Mouse (Mus musculus): Measurements from ENCODE around the gene Cep41. TPM values are rescaled to one million over a fixed set of nuclear protein-coding genes. Genes with fewer than 3 reads are reported as not detected.

Gene Cep41
- total RNA-seq (2021) = 1 to 10 TPM; 7.2 to 7.4 TPM
- long read RNA-seq, experiment 1, partial matches to known transcripts = 0 of 3 reads
- long read RNA-seq, experiment 1, other reads (novel, unspliced or antisense) = 1 of 3 reads
- long read RNA-seq, experiment 2, transcript Cep41-201 (11 exons, 3,447 nt) = major isoform, 7 of 7 reads
- long read RNA-seq, experiment 2, partial matches to known transcripts = 0 of 7 reads
- long read RNA-seq, experiment 2, other reads (novel, unspliced or antisense) = 0 of 7 reads

GRCm38 (mm10) chr6:30693350-30693991 is at the start of gene Cep41:
Gene Cep41 (minus strand): TSS chr6:30693749.
- intact Hi-C loops (cut with DNase I) = no loop called here
- DNase-seq (ENCODE audit: low spot score in 2 of 2) = peak; percentile 97 to 98

GRCm38 (mm10) chr6:30739177-30739747 is 45.7 kb upstream of the Cep41 start:
- intact Hi-C loops (cut with DNase I) = no loop called here
- DNase-seq (ENCODE audit: low spot score in 2 of 2) = peak; percentile 30 to 45

- DNase-seq (ENCODE audit: low spot score in 2 of 2) = peak in 1 of 2 experiments; percentile 18
These were observed 45.0 kb upstream of the Cep41 start for GRCm38 (mm10) chr6:30738464-30739006.

GRCm38 (mm10) chr6:30737548-30738463 is 44.3 kb upstream of the Cep41 start:
- intact Hi-C loops (cut with DNase I) = loop anchor here (1.0 kb wide), 1 partner anchor 335 kb away; no protein-coding TSS in a partner anchor

More at GRCm38 (mm10) chr6:30738464-30739006, 45.0 kb upstream of the Cep41 start:
- intact Hi-C loops (cut with DNase I) = no loop called here

GRCm38 (mm10) chr6:30736864-30737547 is 43.5 kb upstream of the Cep41 start:
- peak; percentile 77 for DNase-seq (ENCODE audit: low spot score in 2 of 2)
- intact Hi-C loops (cut with DNase I) = loop anchor here (1.0 kb wide), 1 partner anchor 334 kb away; no protein-coding TSS in a partner anchor

More at GRCm38 (mm10) chr6:30737548-30738463, 44.3 kb upstream of the Cep41 start:
- DNase-seq (ENCODE audit: low spot score in 2 of 2) = peak; percentile 59 to 80

GRCm38 (mm10) chr6:30736372-30736762 is 42.8 kb upstream of the Cep41 start:
- DNase-seq (ENCODE audit: low spot score in 2 of 2) = no peak
- intact Hi-C loops (cut with DNase I) = no loop called here

- no peak for DNase-seq (ENCODE audit: low spot score in 2 of 2)
- intact Hi-C loops (cut with DNase I) = no loop called here
These were observed 42.3 kb upstream of the Cep41 start for GRCm38 (mm10) chr6:30735728-30736371.

- peak in 1 of 2 experiments; percentile 10 for DNase-seq (ENCODE audit: low spot score in 2 of 2)
- intact Hi-C loops (cut with DNase I) = no loop called here
These were observed 41.6 kb upstream of the Cep41 start for GRCm38 (mm10) chr6:30734988-30735727.

- no peak for DNase-seq (ENCODE audit: low spot score in 2 of 2)
- intact Hi-C loops (cut with DNase I) = no loop called here
These were observed 40.9 kb upstream of the Cep41 start for GRCm38 (mm10) chr6:30734465-30734864.

- DNase-seq (ENCODE audit: low spot score in 2 of 2) = no peak
- intact Hi-C loops (cut with DNase I) = no loop called here
These were observed 39.1 kb upstream of the Cep41 start for GRCm38 (mm10) chr6:30732571-30733130.

GRCm38 (mm10) chr6:30730301-30730971 is 36.9 kb upstream of the Cep41 start:
- intact Hi-C loops (cut with DNase I) = no loop called here
- DNase-seq (ENCODE audit: low spot score in 2 of 2) = no peak

- intact Hi-C loops (cut with DNase I) = no loop called here
- no peak for DNase-seq (ENCODE audit: low spot score in 2 of 2)
These were observed 29.8 kb upstream of the Cep41 start, which contains the start of gene Mest for GRCm38 (mm10) chr6:30723331-30723730. Gene Mest (plus strand): TSS chr6:30723547.

GRCm38 (mm10) chr6:30722385-30723164 is 29.0 kb upstream of the Cep41 start:
- no peak for DNase-seq (ENCODE audit: low spot score in 2 of 2)
- intact Hi-C loops (cut with DNase I) = no loop called here

GRCm38 (mm10) chr6:30716796-30717195 is 23.2 kb upstream of the Cep41 start:
- no peak for DNase-seq (ENCODE audit: low spot score in 2 of 2)
- intact Hi-C loops (cut with DNase I) = no loop called here

- DNase-seq (ENCODE audit: low spot score in 2 of 2) = no peak
- intact Hi-C loops (cut with DNase I) = no loop called here
These were observed 21.4 kb upstream of the Cep41 start for GRCm38 (mm10) chr6:30714891-30715471.

- intact Hi-C loops (cut with DNase I) = no loop called here
- DNase-seq (ENCODE audit: low spot score in 2 of 2) = no peak
These were observed 20.3 kb upstream of the Cep41 start for GRCm38 (mm10) chr6:30713896-30714295.

Measured in left cerebral cortex, postnatal 14 days (tissue).